Mouse (Mus musculus) limb, embryonic 10.5 days (tissue): Measurements from ENCODE around the gene Tspo2. TPM values are rescaled to one million over a fixed set of nuclear protein-coding genes. Genes with fewer than 3 reads are reported as not detected.

Experiments
- DNase-seq: peaks from one replicate; pipeline ENCODE4 v3.0.0-alpha.2; 2017; ENCODE audit warnings: low spot score
- H3K27ac ChIP-seq: fragments of 300-500 bp; sonication (generic); 2 replicates; pipeline ENCODE4 v1.5.1; 2016; ENCODE audit warnings: mild to moderate bottlenecking
- H3K27me3 ChIP-seq: fragments of 300-500 bp; sonication (generic); 2 replicates; pipeline ENCODE4 v1.6.1; 2016; ENCODE audit warnings: low read depth, mild to moderate bottlenecking; ENCODE audit not compliant: poor library complexity, severe bottlenecking
- H3K36me3 ChIP-seq: fragments of 300-500 bp; sonication (generic); 2 replicates; pipeline ENCODE4 v1.6.1; 2016; ENCODE audit warnings: mild to moderate bottlenecking, moderate library complexity
- H3K4me1 ChIP-seq: fragments of 300-500 bp; sonication (generic); 2 replicates; pipeline ENCODE4 v1.6.1; 2016
- H3K4me3 ChIP-seq: fragments of 300-500 bp; sonication (generic); 2 replicates; pipeline ENCODE4 v1.5.1; 2016; ENCODE audit warnings: mild to moderate bottlenecking, moderate library complexity
- H3K9me3 ChIP-seq: fragments of 300-500 bp; sonication (generic); replicated peaks from 2 replicates; pipeline ENCODE4 v1.6.1; 2016; ENCODE audit warnings: mild to moderate bottlenecking
- WGBS: fragments of 180-500 bp; shearing (Covaris S2); methylation state at CpG from one replicate; pipeline ENCODE4 v1.1.7; 2016; 5-methylcytosine and 5-hydroxymethylcytosine counted together
- polyA plus RNA-seq: library from polyadenylated mRNA; unstranded; fragments of >200 nt; fragmentation: Nextera tagmentation; extraction: Ambion mirVana; gene quantifications from 2 replicates; pipeline ENCODE4 v1.2.1, GENCODE M21; 2016

Tspo2 gene
- polyA plus RNA-seq, 1 experiment from 2014 or later, result not detected

DNA sequence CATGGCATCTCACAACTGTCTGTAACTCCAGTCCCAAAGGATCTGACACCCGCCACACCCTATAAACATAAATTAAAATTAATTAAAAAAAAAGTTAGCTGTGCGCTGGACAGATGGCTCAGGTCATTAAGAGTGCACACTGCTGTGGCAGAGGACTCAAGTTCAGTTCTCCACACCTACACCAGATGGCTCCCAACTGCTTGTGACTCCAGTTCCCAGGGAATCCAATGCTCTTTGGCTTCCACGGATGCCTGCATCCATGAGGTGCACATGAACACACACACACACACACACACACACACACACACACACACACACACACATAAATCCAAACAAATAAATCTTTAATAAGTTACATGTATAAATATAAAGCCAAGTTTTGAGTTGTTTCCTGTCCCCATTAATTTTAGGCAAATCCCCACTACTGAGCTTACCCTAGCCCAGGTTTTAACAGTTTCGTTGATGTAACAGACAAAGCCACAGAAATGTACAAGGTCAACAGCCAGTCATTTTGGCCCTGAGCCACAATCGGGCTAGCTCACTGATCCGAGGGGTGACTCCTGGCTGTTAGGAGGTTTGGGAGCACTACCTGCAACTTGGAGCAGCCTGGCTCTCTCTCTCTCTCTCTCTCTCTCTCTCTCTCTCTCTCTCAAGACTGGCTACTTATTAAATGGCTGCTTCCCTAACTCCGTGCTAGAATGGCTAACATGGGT lies 8.4 kb downstream of the Tspo2 start:
- H3K4me3 ChIP-seq, result no peak overlapping the region
- no peaks in the 10 kb centered on the region for H3K36me3 ChIP-seq
- no peaks in the 10 kb centered on the region for H3K9me3 ChIP-seq
- DNase-seq, result no peak
- H3K4me1 ChIP-seq, result peaks cover 7% of the 10 kb centered on the region
- 80% methylated on average over 7 of the region's 7 CpGs for WGBS
- no peaks in the 10 kb centered on the region for H3K27me3 ChIP-seq
- H3K27ac ChIP-seq, result no peak overlapping the region

DNA sequence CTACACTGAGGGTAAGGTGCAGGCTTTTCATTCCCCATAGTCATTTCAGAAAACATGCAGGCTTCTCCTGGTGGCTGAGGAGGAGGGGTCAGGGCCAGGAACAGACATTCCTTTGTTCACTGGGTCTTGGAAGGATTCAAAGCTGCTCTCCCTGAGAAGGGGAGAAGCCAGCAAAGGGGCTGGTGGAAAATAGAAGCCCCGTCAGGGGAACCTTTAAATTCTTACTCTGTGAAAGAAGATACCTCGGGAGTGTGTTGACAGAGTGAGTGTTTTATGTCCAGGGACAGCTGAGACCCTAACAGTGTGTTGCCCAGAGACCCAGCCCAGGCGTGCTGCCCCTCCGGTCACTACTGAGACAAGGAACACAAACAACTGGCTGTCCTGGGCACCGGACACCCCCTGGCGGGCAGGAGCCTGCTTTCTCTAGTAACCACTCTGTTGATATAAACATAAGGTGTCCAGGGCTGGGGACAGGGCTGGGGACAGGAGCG lies 13.9 kb downstream of the Tspo2 start:
- DNase-seq, result peak; percentile 70
- no peaks in the 10 kb centered on the region for H3K27me3 ChIP-seq
- peak overlapping the region; percentile 83 for H3K27ac ChIP-seq
- H3K36me3 ChIP-seq, result no peaks in the 10 kb centered on the region
- peaks cover 33% of the 10 kb centered on the region for H3K4me1 ChIP-seq
- H3K4me3 ChIP-seq, result 0 out of 2 replicates have a peak overlapping the region, but pooled peaks have one; percentile 8
- 36% methylated on average over 7 of the region's 7 CpGs for whole genome bisulfite sequencing
- H3K9me3 ChIP-seq, result no peaks in the 10 kb centered on the region

DNA sequence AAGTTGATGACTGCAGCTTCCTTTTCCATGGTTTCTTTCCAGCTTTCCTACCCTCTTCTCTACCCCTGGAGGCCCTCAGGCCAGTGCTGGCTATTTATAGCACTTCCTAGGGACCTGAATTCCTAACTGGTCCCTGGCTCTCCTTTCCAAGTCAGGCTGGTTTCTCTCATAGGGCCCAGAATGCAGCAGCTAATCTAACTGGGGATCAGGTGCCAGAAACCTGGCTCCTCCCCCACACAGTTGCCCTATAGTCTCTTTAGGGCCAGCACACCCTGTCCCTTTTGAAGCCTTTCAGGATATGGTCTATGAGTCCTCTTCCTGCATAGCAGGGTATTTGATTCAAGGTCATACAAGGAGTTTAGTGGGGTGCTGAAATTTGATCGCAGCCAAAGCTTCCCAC lies 14.8 kb downstream of the Tspo2 start:
- Histone ChIP-seq H3K4me3 (no peak overlapping the region), H3K4me1 (peaks cover 35% of the 10 kb centered on the region), H3K27ac (peak overlapping the region; percentile 57)

GRCm38 (mm10) chr17:48434479-48434878 lies 16.8 kb downstream of the Tspo2 start:
- no peaks in the 10 kb centered on the region for H3K36me3 ChIP-seq
- peaks cover 35% of the 10 kb centered on the region for H3K4me1 ChIP-seq
- H3K9me3 ChIP-seq, result no peaks in the 10 kb centered on the region
- 83% methylated on average over 5 of the region's 5 CpGs for WGBS
- no peaks in the 10 kb centered on the region for H3K27me3 ChIP-seq
- H3K4me3 ChIP-seq, result no peak overlapping the region
- H3K27ac ChIP-seq, result no peak overlapping the region
- no peak for DNase-seq

More for the DNA sequence above, 14.8 kb downstream of the Tspo2 start:
- no peak for DNase-seq
- 92% methylated on average over 1 of the region's 1 CpGs for WGBS
- H3K36me3 ChIP-seq, result no peaks in the 10 kb centered on the region
- no peaks in the 10 kb centered on the region for H3K9me3 ChIP-seq
- no peaks in the 10 kb centered on the region for H3K27me3 ChIP-seq

DNA sequence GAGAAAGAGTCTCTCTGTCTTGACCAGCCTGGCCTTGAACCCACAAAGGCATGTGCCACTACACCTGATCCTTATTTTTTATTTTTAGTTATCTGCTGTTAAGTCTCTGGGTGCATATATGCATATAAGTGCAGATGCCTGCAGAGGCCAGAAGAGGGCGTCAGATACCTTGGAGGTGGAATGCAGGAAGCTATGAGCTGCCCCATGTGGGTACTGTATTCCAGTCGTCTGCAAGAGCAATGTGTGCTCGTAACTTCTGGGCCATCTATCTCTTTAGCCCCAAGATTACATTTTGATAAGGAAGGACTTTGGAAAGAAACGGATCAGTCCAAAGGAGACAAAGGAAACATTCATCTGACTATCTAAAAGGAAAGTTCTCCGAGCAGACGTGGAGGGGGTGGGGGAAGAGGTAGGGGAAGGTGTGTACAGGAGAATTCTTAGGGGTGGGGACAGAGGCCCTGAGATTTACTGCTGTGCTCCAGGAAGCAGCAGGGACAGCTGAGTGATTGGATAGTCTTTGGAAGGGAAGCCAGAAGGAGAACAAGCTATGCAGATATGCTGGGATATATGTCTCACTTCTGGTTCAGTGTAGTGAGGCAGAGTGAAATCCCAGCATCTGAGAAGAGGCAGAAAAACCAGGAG lies 17.5 kb downstream of the Tspo2 start:
- Histone ChIP-seq H3K36me3 (no peaks in the 10 kb centered on the region), H3K27me3 (no peaks in the 10 kb centered on the region), H3K4me3 (no peak overlapping the region), H3K27ac (no peak overlapping the region), H3K9me3 (no peaks in the 10 kb centered on the region), H3K4me1 (peaks cover 35% of the 10 kb centered on the region)
- no peak for DNase-seq
- 72% methylated on average over 6 of the region's 6 CpGs for WGBS

GRCm38 (mm10) chr17:48433006-48433655 lies 18.2 kb downstream of the Tspo2 start:
- 86% methylated on average over 20 of the region's 20 CpGs for WGBS
- no peaks in the 10 kb centered on the region for H3K27me3 ChIP-seq
- no peaks in the 10 kb centered on the region for H3K36me3 ChIP-seq
- DNase-seq, result no peak
- peak overlapping the region; percentile 25; the same call in 1 of the 2 replicates for H3K27ac ChIP-seq
- no peaks in the 10 kb centered on the region for H3K9me3 ChIP-seq
- H3K4me1 ChIP-seq, result peaks cover 40% of the 10 kb centered on the region
- H3K4me3 ChIP-seq, result no peak overlapping the region

DNA sequence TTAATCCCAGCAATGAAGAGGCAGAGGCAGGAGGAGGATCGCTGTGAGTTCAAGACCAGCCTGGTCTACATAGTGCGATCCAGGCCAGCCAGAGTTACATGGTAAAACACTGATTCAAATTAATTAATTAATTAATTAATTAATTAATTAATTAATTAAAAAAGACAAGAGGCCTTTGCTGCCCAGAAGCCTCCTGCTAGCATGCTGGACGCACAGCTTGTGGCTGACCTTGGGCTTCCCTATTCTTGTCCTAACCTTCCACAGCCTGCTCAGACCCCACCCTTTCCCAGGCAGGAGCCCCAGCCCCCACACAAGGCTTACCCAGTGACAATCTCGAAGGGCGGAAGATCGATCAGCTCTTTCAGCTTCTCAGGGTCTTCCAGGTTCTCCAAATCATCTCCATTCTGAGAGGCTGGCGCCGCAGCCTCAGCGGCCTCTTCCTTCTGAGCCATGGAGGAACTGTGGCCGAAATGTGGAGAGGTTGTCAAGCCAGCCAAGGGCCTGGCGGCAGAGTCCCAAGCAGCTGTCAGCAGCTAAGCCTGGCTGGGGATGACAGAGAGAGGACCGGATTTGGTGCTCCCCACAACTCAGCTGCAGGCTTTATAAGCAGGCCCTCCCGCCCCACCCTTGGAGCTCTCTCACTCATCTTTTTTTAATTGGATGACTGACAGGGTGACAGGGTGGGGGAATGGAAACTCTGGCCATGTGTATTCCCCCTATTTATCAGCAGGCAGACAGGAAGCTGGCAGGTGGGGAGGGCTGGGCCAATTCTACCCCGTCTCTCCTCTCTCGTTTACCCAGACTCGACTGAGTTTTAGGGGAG lies 19.0 kb downstream of the Tspo2 start, which contains the start of gene Apobec2:
Apobec2 (minus strand) TSS at position 773 of the 823 bp plus-strand sequence.
- no peaks in the 10 kb centered on the region for H3K36me3 ChIP-seq
- no peaks in the 10 kb centered on the region for H3K9me3 ChIP-seq
- H3K27me3 ChIP-seq, result no peaks in the 10 kb centered on the region
- H3K27ac ChIP-seq, result peak within 1 kb of the TSS; percentile 25; the same call in 1 of the 2 replicates
- H3K4me1 ChIP-seq, result peaks cover 37% of the 10 kb centered on the region
- 65% methylated on average over 16 of the region's 16 CpGs for WGBS
- DNase-seq, result no peak
- H3K4me3 ChIP-seq, result no peak within 1 kb of the TSS

DNA sequence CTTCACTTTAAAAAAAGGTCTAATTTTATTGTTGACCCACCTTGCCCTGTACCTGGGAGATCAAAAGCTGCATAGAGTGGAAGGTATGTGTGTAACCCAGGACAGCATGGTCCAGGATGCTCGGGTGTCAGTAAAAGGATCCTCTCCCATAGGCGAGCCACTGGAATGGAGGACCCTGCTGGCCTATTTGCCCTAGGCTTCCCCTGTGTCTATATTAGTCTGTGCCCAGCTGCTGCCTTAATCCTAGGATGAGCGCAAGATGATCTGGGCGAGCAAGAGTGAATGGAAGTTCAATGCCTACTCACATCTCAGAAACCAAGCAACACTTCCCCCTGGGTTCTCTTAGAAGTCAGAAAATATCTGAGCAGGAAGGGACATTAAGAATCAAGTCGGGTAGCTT lies 20.3 kb downstream of the Tspo2 start:
- 76% methylated on average over 5 of the region's 5 CpGs for WGBS
- Histone ChIP-seq H3K9me3 (no peaks in the 10 kb centered on the region), H3K36me3 (no peaks in the 10 kb centered on the region), H3K4me3 (no peak overlapping the region), H3K4me1 (peaks cover 35% of the 10 kb centered on the region), H3K27me3 (no peaks in the 10 kb centered on the region), H3K27ac (no peak overlapping the region)
- no peak for DNase-seq

DNA sequence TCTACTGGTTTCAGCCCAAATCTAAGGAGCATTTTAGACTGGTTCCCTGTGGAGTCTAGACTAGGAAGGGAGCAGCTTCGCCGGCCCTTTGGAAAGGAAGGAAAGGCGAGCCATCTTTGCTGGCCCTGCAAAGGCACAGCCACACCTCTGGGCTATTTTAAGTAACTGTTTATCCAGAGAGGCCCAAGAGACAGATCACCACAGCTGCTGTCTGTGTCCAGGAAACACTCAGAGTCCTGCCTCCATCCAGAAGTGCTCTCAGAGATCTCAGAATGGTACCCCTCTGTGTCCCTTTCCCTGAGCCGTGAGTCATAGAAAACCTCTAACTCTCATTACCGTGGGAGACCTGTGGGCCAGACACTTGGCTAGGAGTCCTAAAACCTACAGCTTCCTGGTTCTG lies 20.9 kb downstream of the Tspo2 start:
- Histone ChIP-seq H3K36me3 (no peaks in the 10 kb centered on the region), H3K27me3 (no peaks in the 10 kb centered on the region), H3K27ac (peak overlapping the region; percentile 38; the same call in 1 of the 2 replicates), H3K4me1 (peaks cover 39% of the 10 kb centered on the region), H3K4me3 (no peak overlapping the region), H3K9me3 (no peaks in the 10 kb centered on the region)
- 45% methylated on average over 5 of the region's 5 CpGs for WGBS
- DNase-seq, result no peak

DNA sequence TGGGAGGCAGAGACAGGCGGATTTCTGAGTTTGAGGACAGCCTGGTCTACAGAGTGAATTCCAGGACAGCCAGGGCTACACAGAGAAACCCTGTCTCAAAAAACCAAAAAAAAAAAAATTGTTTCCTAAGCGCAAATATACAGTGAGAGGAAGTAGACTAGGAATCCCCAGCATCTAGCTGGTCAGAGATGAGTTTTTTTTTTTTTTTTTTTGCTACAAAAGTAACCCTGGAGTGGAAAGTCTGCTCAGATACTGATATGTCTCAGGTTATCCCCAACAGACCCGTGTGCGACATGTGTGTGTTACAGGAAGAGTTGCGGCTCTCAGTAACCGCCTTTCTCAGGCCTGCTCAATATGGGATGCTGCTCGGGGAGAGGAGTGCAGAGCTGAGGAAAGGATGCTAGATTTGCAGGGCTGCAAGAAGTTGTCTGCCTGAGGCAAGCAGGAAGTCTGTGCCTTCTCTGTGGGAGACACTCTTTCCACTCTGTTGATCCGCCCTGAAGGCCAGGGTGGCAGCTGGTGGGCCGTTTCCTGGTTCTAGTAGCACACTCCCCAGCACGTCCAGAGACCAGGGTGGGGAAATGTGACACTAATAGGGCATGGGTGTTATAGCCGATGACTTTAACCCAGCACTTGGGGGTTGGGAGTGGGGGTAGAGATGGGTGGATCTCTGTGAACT lies 23.3 kb downstream of the Tspo2 start:
- no peaks in the 10 kb centered on the region for H3K27me3 ChIP-seq
- no peaks in the 10 kb centered on the region for H3K36me3 ChIP-seq
- no peak for DNase-seq
- H3K4me1 ChIP-seq, result peaks cover 35% of the 10 kb centered on the region
- H3K27ac ChIP-seq, result peak overlapping the region; percentile 69
- no peaks in the 10 kb centered on the region for H3K9me3 ChIP-seq
- 68% methylated on average over 11 of the region's 11 CpGs for WGBS
- no peak overlapping the region for H3K4me3 ChIP-seq

GRCm38 (mm10) chr17:48426991-48427750 lies 24.2 kb downstream of the Tspo2 start:
- Histone ChIP-seq H3K9me3 (no peaks in the 10 kb centered on the region), H3K27me3 (no peaks in the 10 kb centered on the region), H3K36me3 (no peaks in the 10 kb centered on the region), H3K4me1 (peaks cover 27% of the 10 kb centered on the region), H3K4me3 (no peak overlapping the region), H3K27ac (peak overlapping the region; percentile 76)
- no peak for DNase-seq
- WGBS, result 68% methylated on average over 13 of the region's 13 CpGs
